In genomic region chr8:108803017-108803416, GRCm38 (mm10) we compare ENCODE assay signal across 28 mouse cellular contexts.
A peak's percentile ranks its signal among the peaks of the same experiment; 100 is the strongest.
DNase-seq lines count a peak whose midpoint lies in the region; ATAC-seq lines count a peak whose summit lies in the region.
"Had no signal": no experiment of that assay in that cellular context is flagged by ENCODE, and none has a peak within 500 bp of the region (broad histone marks: within the 10 kb centered on the region; RNA-seq: fewer than 3 reads in every experiment).

No protein-coding gene starts in this region.

- no peaks in the 10 kb centered on the region for H3K9me3 ChIP-seq in hindbrain, embryonic 13.5 days
- no peaks in the 10 kb centered on the region for H3K9me3 ChIP-seq in hindbrain, embryonic 11.5 days (ENCODE audit: control insufficient read depth, low read length)
- H3K9me3 ChIP-seq in embryonic facial prominence, embryonic 11.5 days (replicated peaks; ENCODE audit: control insufficient read depth, low read length) = no peaks in the 10 kb centered on the region
- no peaks in the 10 kb centered on the region for H3K9me3 ChIP-seq in stomach, embryonic 16.5 days (replicated peaks; ENCODE audit: control insufficient read depth, low read length)
- H3K9me3 ChIP-seq: embryonic facial prominence, embryonic 13.5 days; heart, embryonic 10.5 days; liver, embryonic 15.5 days; lung, embryonic 15.5 days; midbrain, embryonic 10.5 days; midbrain, embryonic 15.5 days had no signal

- 0 out of 2 replicates have a peak overlapping the region, but pooled peaks have one; percentile 18 for H3K27ac ChIP-seq in hindbrain, embryonic 13.5 days
- H3K27ac ChIP-seq in hindbrain, embryonic 11.5 days (ENCODE audit: low read depth, low read length) = no peak overlapping the region
- H3K27ac ChIP-seq in embryonic facial prominence, embryonic 11.5 days (replicated peaks; ENCODE audit: low read depth, low read length) = no peak overlapping the region
- 0 out of 2 replicates have a peak overlapping the region, but pooled peaks have one; percentile 8 for H3K27ac ChIP-seq in stomach, embryonic 16.5 days (ENCODE audit: low read length)
- H3K27ac ChIP-seq: embryonic facial prominence, embryonic 13.5 days; heart, embryonic 10.5 days; hindbrain, embryonic 14.5 days; liver, embryonic 15.5 days; lung, embryonic 15.5 days; midbrain, embryonic 10.5 days; midbrain, embryonic 15.5 days had no signal

- no peak overlapping the region for H3K9ac ChIP-seq in hindbrain, embryonic 13.5 days
- no peak overlapping the region for H3K9ac ChIP-seq in hindbrain, embryonic 11.5 days (ENCODE audit: low read depth, low read length)
- H3K9ac ChIP-seq in embryonic facial prominence, embryonic 11.5 days (replicated peaks; ENCODE audit: low read length) = no peak overlapping the region
- no peak overlapping the region for H3K9ac ChIP-seq in stomach, embryonic 16.5 days (ENCODE audit: low read length)
- H3K9ac ChIP-seq: embryonic facial prominence, embryonic 13.5 days; hindbrain, embryonic 14.5 days; liver, embryonic 15.5 days; lung, embryonic 15.5 days; midbrain, embryonic 15.5 days had no signal

- H3K4me1 ChIP-seq in hindbrain, embryonic 13.5 days (replicated peaks) = peaks cover 16% of the 10 kb centered on the region
- no peaks in the 10 kb centered on the region for H3K4me1 ChIP-seq in hindbrain, embryonic 11.5 days (replicated peaks; ENCODE audit: control insufficient read depth, insufficient read depth, low read length)
- H3K4me1 ChIP-seq in embryonic facial prominence, embryonic 11.5 days (ENCODE audit: control insufficient read depth, insufficient read depth, low read length) = no peaks in the 10 kb centered on the region
- peaks cover 23% of the 10 kb centered on the region for H3K4me1 ChIP-seq in stomach, embryonic 16.5 days (ENCODE audit: control insufficient read depth, insufficient read depth, low read length)

- peaks cover 33% of the 10 kb centered on the region for H3K36me3 ChIP-seq in hindbrain, embryonic 13.5 days
- no peaks in the 10 kb centered on the region for H3K36me3 ChIP-seq in hindbrain, embryonic 11.5 days (ENCODE audit: control insufficient read depth, insufficient read depth, low read length)
- H3K36me3 ChIP-seq in embryonic facial prominence, embryonic 11.5 days (replicated peaks; ENCODE audit: control insufficient read depth, insufficient read depth, low read depth, low read length) = no peaks in the 10 kb centered on the region; the same call in 1 of the 2 replicates
- H3K36me3 ChIP-seq in stomach, embryonic 16.5 days (ENCODE audit: control insufficient read depth, insufficient read depth, low read length) = no peaks in the 10 kb centered on the region; the same call in 1 of the 2 replicates
- H3K36me3 ChIP-seq: liver, embryonic 15.5 days had no signal

- no peak overlapping the region for H3K4me3 ChIP-seq in hindbrain, embryonic 13.5 days
- no peak overlapping the region for H3K4me3 ChIP-seq in hindbrain, embryonic 11.5 days (ENCODE audit: low read depth, low read length)
- no peak overlapping the region for H3K4me3 ChIP-seq in embryonic facial prominence, embryonic 11.5 days (ENCODE audit: low read depth, low read length)
- H3K4me3 ChIP-seq in stomach, embryonic 16.5 days (replicated peaks; ENCODE audit: low read length) = no peak overlapping the region
- H3K4me3 ChIP-seq: embryonic facial prominence, embryonic 13.5 days; heart, embryonic 10.5 days; liver, embryonic 15.5 days; lung, embryonic 15.5 days; midbrain, embryonic 10.5 days; midbrain, embryonic 15.5 days had no signal

- ATAC-seq in hindbrain, embryonic 13.5 days (ENCODE audit: low FRiP score) = no peak
- no peak for ATAC-seq in hindbrain, embryonic 11.5 days (ENCODE audit: low FRiP score)
- ATAC-seq in embryonic facial prominence, embryonic 11.5 days (replicated peaks; ENCODE audit: insufficient number of reproducible peaks, low FRiP score, low TSS enrichment, low read depth) = 0 out of 2 replicates have a peak, but pooled peaks have one; percentile 46
- no peak for ATAC-seq in stomach, embryonic 16.5 days (ENCODE audit: insufficient read depth, low FRiP score)
- ATAC-seq: CD4-positive, CD25-positive, alpha-beta regulatory T cell, adult 4 months; midbrain, embryonic 15.5 days had no signal

- 0 out of 2 replicates have a peak, but pooled peaks cover 14% of the 10 kb centered on the region for H3K27me3 ChIP-seq in hindbrain, embryonic 13.5 days
- H3K27me3 ChIP-seq in hindbrain, embryonic 11.5 days (ENCODE audit: control insufficient read depth, insufficient read depth, low read length) = no peaks in the 10 kb centered on the region
- H3K27me3 ChIP-seq in embryonic facial prominence, embryonic 11.5 days (ENCODE audit: control insufficient read depth, insufficient read depth, low read length) = no peaks in the 10 kb centered on the region
- H3K27me3 ChIP-seq in stomach, embryonic 16.5 days (ENCODE audit: control insufficient read depth, insufficient read depth, low read length) = no peaks in the 10 kb centered on the region
- H3K27me3 ChIP-seq: embryonic facial prominence, embryonic 13.5 days; liver, embryonic 15.5 days; lung, embryonic 15.5 days; midbrain, embryonic 15.5 days had no signal

- no peak overlapping the region for H3K4me2 ChIP-seq in hindbrain, embryonic 13.5 days
- no peak overlapping the region for H3K4me2 ChIP-seq in hindbrain, embryonic 11.5 days (replicated peaks; ENCODE audit: low read depth, low read length)
- no peak overlapping the region for H3K4me2 ChIP-seq in embryonic facial prominence, embryonic 11.5 days (ENCODE audit: low read depth, low read length)
- no peak overlapping the region for H3K4me2 ChIP-seq in stomach, embryonic 16.5 days (ENCODE audit: low read depth, low read length)
- H3K4me2 ChIP-seq: embryonic facial prominence, embryonic 13.5 days; hindbrain, embryonic 14.5 days; liver, embryonic 15.5 days; lung, embryonic 15.5 days; midbrain, embryonic 15.5 days had no signal

- intact Hi-C loops in left cerebral cortex, postnatal 10 days (cut with DNase I) = no loop called here

- 67% methylated on average over 6 of the region's 6 CpGs for WGBS in hindbrain, embryonic 13.5 days
- 80% methylated on average over 6 of the region's 6 CpGs for WGBS in hindbrain, embryonic 11.5 days
- WGBS in embryonic facial prominence, embryonic 11.5 days = 58% methylated on average over 6 of the region's 6 CpGs
- 54% methylated on average over 6 of the region's 6 CpGs for WGBS in stomach, embryonic 16.5 days

- no peak for DNase-seq in hindbrain, embryonic 11.5 days (ENCODE audit: low spot score)
- peak; percentile 62 for DNase-seq in MN1 (ENCODE audit: low spot score)
- DNase-seq in embryonic facial prominence, embryonic 11.5 days (ENCODE audit: low spot score) = peak; percentile 22
- DNase-seq in left cerebral cortex, postnatal 10 days (ENCODE audit: extremely low spot score in 1 of 2, low spot score in 2 of 2) = no peak
- DNase-seq in neural tube, embryonic 10.5 days (ENCODE audit: extremely low spot score, low spot score) = no peak
- DNase-seq: adrenal gland, adult 2 months; cerebellum, adult 11 months; cerebellum, adult 9-10 months; cerebellum, postnatal 36 days; gastrocnemius, postnatal 25 days; heart, adult 11 months; heart, postnatal 36 days; kidney, adult 8-10 months; kidney, postnatal 14 days; layer of hippocampus, adult 9-11 months; liver; thymus, adult 2 months; thymus, postnatal 36 days had no signal

Comparison
In these comparisons a context has a peak if more than half of its experiments do, and no peak if none do; other contexts are left out.
1. H3K27ac ChIP-seq: peak in hindbrain, embryonic 13.5 days (single experiment) and stomach, embryonic 16.5 days (single experiment); none in hindbrain, embryonic 11.5 days (single experiment) and embryonic facial prominence, embryonic 11.5 days (single experiment).
2. DNase-seq: peak in MN1 (single experiment) and embryonic facial prominence, embryonic 11.5 days (single experiment); none in hindbrain, embryonic 11.5 days (single experiment), left cerebral cortex, postnatal 10 days (0 of 2) and neural tube, embryonic 10.5 days (single experiment).